9 mouse cellular contexts compared by ENCODE assay signal in genomic region chr13:114831367-114831833, GRCm38 (mm10). TPM values are rescaled to one million over a fixed set of nuclear protein-coding genes. Genes with fewer than 3 reads are reported as not detected.
DNase-seq lines count a peak whose midpoint lies in the region; ATAC-seq and TF ChIP-seq lines count a peak whose summit lies in the region.
"Had no signal": no experiment of that assay in that cellular context is flagged by ENCODE, and none has a peak within 500 bp of the region (broad histone marks: within the 10 kb centered on the region; RNA-seq: fewer than 3 reads in every experiment).

No protein-coding gene starts in this region.

- ATAC-seq in hindbrain, embryonic 12.5 days (ENCODE audit: low FRiP score) = peak; percentile 57
- ATAC-seq in intestine, postnatal 0 days = peak; percentile 42; the same call in 1 of the 2 replicates

- no peak overlapping the region for H3K9ac ChIP-seq in hindbrain, embryonic 12.5 days
- no peak overlapping the region for H3K9ac ChIP-seq in intestine, postnatal 0 days (ENCODE audit: low read depth, low read length)
- H3K9ac ChIP-seq: embryonic facial prominence, embryonic 15.5 days had no signal

- TF ChIP-seq POLR2A in cortical plate, adult 2 months (IDR thresholded peaks at IDR 0.05; ENCODE audit: extremely low read depth, insufficient read depth, low read length) = no peak

- H3K4me2 ChIP-seq in hindbrain, embryonic 12.5 days (replicated peaks) = no peak overlapping the region
- no peak overlapping the region for H3K4me2 ChIP-seq in intestine, postnatal 0 days (replicated peaks; ENCODE audit: low read depth)
- H3K4me2 ChIP-seq: embryonic facial prominence, embryonic 15.5 days had no signal

- no peak overlapping the region for H3K4me3 ChIP-seq in hindbrain, embryonic 12.5 days
- no peak overlapping the region for H3K4me3 ChIP-seq in hindbrain, embryonic 10.5 days
- H3K4me3 ChIP-seq in cortical plate, adult 2 months (ENCODE audit: insufficient read depth, low read length) = no peak overlapping the region
- no peak overlapping the region for H3K4me3 ChIP-seq in intestine, postnatal 0 days (ENCODE audit: low read depth, low read length)
- H3K4me3 ChIP-seq: embryonic facial prominence, embryonic 15.5 days had no signal

- H3K27ac ChIP-seq in hindbrain, embryonic 12.5 days = no peak overlapping the region
- H3K27ac ChIP-seq in hindbrain, embryonic 10.5 days = no peak overlapping the region
- no peak overlapping the region for H3K27ac ChIP-seq in cortical plate, adult 2 months (ENCODE audit: insufficient read depth, low read length)
- no peak overlapping the region for H3K27ac ChIP-seq in intestine, postnatal 0 days (ENCODE audit: low read depth, low read length)
- H3K27ac ChIP-seq: embryonic facial prominence, embryonic 15.5 days had no signal

- 0 out of 2 replicates have a peak, but pooled peaks have one; percentile 3 for TF ChIP-seq CTCF in cortical plate, adult 2 months (IDR thresholded peaks at IDR 0.05; ENCODE audit: extremely low read depth, insufficient read depth, low read length)
- peak; percentile 83 for TF ChIP-seq CTCF in intestine, postnatal 0 days (IDR thresholded peaks at IDR 0.05; ENCODE audit: low read depth)

- no peaks in the 10 kb centered on the region for H3K9me3 ChIP-seq in hindbrain, embryonic 12.5 days (replicated peaks)
- H3K9me3 ChIP-seq in hindbrain, embryonic 10.5 days = no peaks in the 10 kb centered on the region
- no peaks in the 10 kb centered on the region for H3K9me3 ChIP-seq in intestine, postnatal 0 days (ENCODE audit: control insufficient read depth)
- H3K9me3 ChIP-seq: embryonic facial prominence, embryonic 15.5 days had no signal

- 86% methylated on average over 4 of the region's 4 CpGs for WGBS in hindbrain, embryonic 12.5 days
- 86% methylated on average over 4 of the region's 4 CpGs for WGBS in hindbrain, embryonic 10.5 days
- 84% methylated on average over 4 of the region's 4 CpGs for WGBS in intestine, postnatal 0 days

- no peak for DNase-seq in hindbrain, embryonic 10.5 days (ENCODE audit: low spot score)
- peak; percentile 48 for DNase-seq in ES-CJ7 (ENCODE audit: low read depth, low spot score)
- DNase-seq in natural killer cell, adult 2 months (ENCODE audit: low spot score in 2 of 2) = peak; percentile 27 to 39
- no peak for DNase-seq in left cerebral cortex, adult 8-10 months (ENCODE audit: low spot score in 2 of 2)
- DNase-seq in spleen, postnatal 10 days (ENCODE audit: low spot score in 2 of 2) = no peak

- peaks cover 30% of the 10 kb centered on the region for H3K36me3 ChIP-seq in hindbrain, embryonic 12.5 days
- peaks cover 39% of the 10 kb centered on the region for H3K36me3 ChIP-seq in hindbrain, embryonic 10.5 days
- peaks cover 58% of the 10 kb centered on the region for H3K36me3 ChIP-seq in intestine, postnatal 0 days (ENCODE audit: control insufficient read depth, insufficient read depth)

- H3K27me3 ChIP-seq in hindbrain, embryonic 12.5 days = no peaks in the 10 kb centered on the region
- no peaks in the 10 kb centered on the region for H3K27me3 ChIP-seq in hindbrain, embryonic 10.5 days (ENCODE audit: insufficient read depth, poor library complexity, severe bottlenecking)
- no peaks in the 10 kb centered on the region for H3K27me3 ChIP-seq in intestine, postnatal 0 days (replicated peaks; ENCODE audit: control insufficient read depth, insufficient read depth, low read length)
- H3K27me3 ChIP-seq: embryonic facial prominence, embryonic 15.5 days had no signal

- no peaks in the 10 kb centered on the region for H3K4me1 ChIP-seq in hindbrain, embryonic 12.5 days
- H3K4me1 ChIP-seq in hindbrain, embryonic 10.5 days (replicated peaks) = no peaks in the 10 kb centered on the region
- no peaks in the 10 kb centered on the region for H3K4me1 ChIP-seq in cortical plate, adult 2 months (ENCODE audit: control insufficient read depth, insufficient read depth, low read length)
- H3K4me1 ChIP-seq in intestine, postnatal 0 days (replicated peaks; ENCODE audit: control insufficient read depth, insufficient read depth, low read length) = no peaks in the 10 kb centered on the region
- H3K4me1 ChIP-seq: embryonic facial prominence, embryonic 15.5 days had no signal

RNA-seq across cellular contexts. Expression of gene Mocs2, which starts 13.4 kb away (rescaled TPM):
- polyA plus RNA-seq in hindbrain, embryonic 12.5 days (2016; fragmentation: Nextera tagmentation; extraction: Ambion mirVana) = 80.4 and 84.6 TPM in 2 replicates
- polyA plus RNA-seq in hindbrain, embryonic 10.5 days (2016; fragmentation: Nextera tagmentation; extraction: Ambion mirVana) = 67.5 and 68.5 TPM in 2 replicates
- 79.1 and 79.8 TPM in 2 replicates for polyA plus RNA-seq in cortical plate, adult 2 months (2012; rRNA removed)
- polyA plus RNA-seq in intestine, postnatal 0 days (2015; fragmentation: Nextera tagmentation; extraction: Ambion mirVana) = 215 and 221 TPM in 2 replicates
- 10 to 100 TPM; 69.5 to 96.8 (median 80.7) TPM for total RNA-seq in left cerebral cortex, adult 8-10 months (2022)

Comparison
In these comparisons a context has a peak if more than half of its experiments do, and no peak if none do; other contexts are left out.
1. DNase-seq: peak in ES-CJ7 (single experiment) and natural killer cell, adult 2 months (2 of 2); none in hindbrain, embryonic 10.5 days (single experiment), left cerebral cortex, adult 8-10 months (0 of 2) and spleen, postnatal 10 days (0 of 2).